Mouse (Mus musculus) megakaryocyte-erythroid progenitor cell, adult 5 weeks (primary cell): ENCODE results near the gene Acot10. TPM values are rescaled to one million over a fixed set of nuclear protein-coding genes. Genes with fewer than 3 reads are reported as not detected.

ENCODE experiments used
- polyA plus RNA-seq: library from polyadenylated mRNA; stranded (reverse); fragments of >175 nt; gene quantifications from 2 replicates; pipeline ENCODE4 v1.2.3, GENCODE M21; 2012

Acot10 gene
- not detected in 2 replicates for polyA plus RNA-seq

GRCm38 (mm10) chr15:20666650-20667049 is at the start of gene Acot10:
TSS of gene Acot10 (minus strand) at chr15:20666750.

Other genes with a start within 250 kb of the Acot10 start
- gene Cdh12, start 217.5 kb downstream of the Acot10 start, polyA plus RNA-seq: not detected in 2 replicates